Mouse (Mus musculus): ENCODE measurements at regions not wholly inside any gene's neighbourhood (a gene's known extent, or its start where the extent isn't known, plus 50 kb on each side); places are given as distances from the start of the nearest gene placed in this dataset.

DNA sequence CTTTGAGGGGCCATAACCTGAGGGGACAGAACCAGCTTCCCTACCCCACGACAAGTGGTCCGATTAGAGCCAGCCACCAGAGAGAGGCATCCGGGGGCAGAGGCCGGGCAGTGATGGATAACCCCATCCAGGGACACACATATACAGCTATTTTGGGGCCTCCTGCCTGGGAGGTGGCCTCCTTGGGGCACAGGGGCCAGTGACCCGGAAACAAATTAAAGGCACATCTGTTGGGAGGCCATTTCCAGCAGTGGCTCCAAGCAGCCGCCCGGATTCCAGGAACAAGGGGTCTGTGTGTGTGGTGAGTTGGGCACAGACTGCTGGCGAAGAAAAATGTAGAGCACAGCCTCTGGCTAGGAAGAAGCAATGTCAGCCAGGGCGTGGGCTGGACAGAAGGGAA, 144.2 kb upstream of the Mycn start:
- no peak for TF ChIP-seq CTCF (IDR thresholded peaks at IDR 0.05; ENCODE audit: control insufficient read depth, insufficient read depth, insufficient replicate concordance, low read depth, low read length)
- no peak for TF ChIP-seq POLR2A (IDR thresholded peaks at IDR 0.05; ENCODE audit: control insufficient read depth, low read depth, low read length)

Data from testis, adult 2 months (tissue).